Mouse (Mus musculus) urinary bladder, postnatal 14 days (tissue): ENCODE data around the gene Ccdc174.

Experiments used
- DNase-seq: peaks from one replicate; pipeline ENCODE4 v3.0.0; 2021; ENCODE audit warnings: low spot score

Ccdc174 gene

DNA sequence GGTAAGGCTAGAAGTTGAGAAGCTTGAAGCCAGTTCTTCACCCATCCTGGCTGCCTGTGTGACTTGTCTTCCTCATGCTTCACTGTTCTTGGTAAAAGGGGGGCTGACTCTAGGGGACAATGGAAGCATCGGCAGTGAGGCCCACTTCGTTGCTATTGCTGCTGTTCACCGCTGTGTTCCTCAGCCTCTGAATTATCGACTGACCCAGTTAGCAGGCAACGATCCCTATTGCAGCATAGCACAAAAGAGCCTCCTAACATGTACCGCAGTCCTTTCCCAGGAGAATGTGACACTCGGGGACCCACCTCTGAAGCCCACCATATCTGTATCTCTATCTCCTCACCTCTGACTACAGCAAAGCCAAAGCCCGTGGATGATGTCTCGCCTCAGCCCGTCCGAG lies 39.9 kb downstream of the Ccdc174 start:
- DNase-seq = no peak

DNA sequence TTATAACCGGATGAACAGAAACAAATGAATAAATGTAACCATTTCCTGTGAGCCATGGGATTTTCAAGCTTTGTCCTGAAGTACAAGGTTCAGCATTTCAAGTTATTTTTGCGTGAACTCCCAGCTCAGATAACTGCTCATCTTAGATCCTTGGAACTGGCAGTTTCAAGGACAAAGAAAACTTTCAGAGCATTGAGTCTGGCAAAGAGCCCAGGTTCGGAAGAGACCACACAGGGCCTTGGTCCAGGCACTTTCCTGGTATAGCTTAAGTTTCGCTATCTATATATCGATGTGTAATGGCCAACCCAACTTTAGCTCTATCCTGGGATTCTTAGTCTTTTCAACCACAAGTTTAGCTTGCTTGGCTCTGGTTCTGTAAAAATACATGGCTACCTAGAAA lies 53.4 kb downstream of the Ccdc174 start:
- no peak for DNase-seq

DNA sequence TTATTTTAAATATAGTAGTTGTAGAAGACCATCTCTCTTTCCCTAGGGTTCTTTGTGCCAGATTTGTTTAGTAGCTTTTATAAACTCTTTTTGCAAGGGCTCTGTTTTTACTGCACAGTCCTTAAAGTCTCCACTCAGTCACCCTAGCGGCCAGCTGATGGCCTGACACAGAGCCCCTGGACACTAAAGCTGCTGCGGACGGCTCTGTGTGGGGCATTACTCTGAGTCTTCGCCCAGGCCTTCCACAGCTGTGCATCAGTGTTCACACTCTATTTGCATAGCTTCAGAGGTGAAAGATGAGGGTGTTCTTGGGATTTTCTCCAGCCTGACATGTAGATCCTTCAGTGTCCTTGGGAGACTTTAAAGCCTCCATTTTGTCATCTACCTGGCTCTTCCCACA lies 60.6 kb downstream of the Ccdc174 start:
- DNase-seq = no peak

DNA sequence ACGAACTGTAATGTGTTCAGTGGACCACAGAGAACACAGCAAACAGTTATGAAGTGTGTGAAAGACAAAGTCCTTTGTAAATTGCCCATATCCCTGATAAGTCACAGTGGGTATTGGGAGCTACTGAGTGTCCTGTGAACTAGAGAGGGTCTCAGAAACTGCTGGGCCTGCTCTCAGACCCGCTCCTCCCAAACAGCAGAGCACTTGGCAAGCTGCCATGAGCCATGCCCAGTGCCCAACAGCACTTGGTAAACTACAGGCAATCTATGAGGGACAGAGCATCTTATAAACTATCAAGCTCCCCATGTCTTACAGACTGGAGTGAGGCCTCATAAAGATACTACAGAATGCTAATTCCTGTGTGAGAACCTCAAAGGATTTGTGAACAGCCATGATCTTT lies 70.6 kb downstream of the Ccdc174 start:
- DNase-seq = no peak
